Mouse (Mus musculus): ENCODE measurements around the gene Kirrel3.

Gene Kirrel3

DNA sequence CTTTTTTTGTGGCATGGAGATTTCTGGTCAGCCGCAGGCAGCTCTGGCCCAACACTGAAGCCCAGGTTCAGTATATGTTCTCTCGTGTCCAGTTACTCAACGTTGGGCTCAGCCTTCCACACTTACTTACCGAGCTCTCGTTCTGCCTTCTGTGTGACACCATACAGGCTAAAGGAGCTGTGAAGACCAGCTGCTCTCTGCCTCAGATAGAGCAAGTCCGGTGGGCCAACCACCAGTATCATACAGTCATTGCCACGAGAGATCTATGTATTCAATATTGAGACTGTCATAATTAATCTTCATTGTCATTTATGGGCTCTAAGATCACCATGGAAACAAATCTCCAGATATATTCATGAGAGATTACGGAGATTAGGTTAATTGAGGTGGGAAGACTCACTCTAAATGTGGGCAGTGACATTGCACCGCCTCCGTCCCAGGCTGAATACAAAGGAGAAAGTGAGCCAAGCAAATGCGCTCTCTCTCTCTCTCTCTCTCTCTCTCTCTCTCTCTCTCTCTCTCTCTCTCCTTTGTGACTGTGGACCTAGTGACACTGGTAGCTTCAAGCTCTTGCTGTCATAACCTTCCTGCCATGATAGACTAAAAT is 339.8 kb downstream of the Kirrel3 start:
- WGBS: 53% methylated on average over 11 of the region's 11 CpGs

DNA sequence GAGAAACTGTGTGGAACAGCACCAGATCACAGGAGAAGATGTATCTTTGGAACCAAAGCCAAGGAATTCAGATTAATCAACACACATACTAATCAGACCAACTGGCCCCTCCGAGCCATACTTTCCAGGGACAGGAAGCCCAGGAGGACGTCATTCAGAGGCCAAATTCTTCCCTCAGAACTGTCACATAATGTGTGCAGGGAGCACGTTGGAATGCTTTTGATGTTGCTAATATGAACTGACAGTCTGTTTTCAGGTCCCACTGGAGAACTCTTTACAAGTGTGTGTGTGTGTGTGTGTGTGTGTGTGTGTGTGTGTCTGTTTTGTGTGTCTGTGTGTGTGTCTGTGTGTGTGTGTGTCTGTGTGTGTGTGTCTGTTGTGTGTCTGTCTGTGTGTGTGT is 345.0 kb downstream of the Kirrel3 start:
- 59% methylated on average over 3 of the region's 3 CpGs for WGBS

- WGBS: 58% methylated on average over 2 of the region's 2 CpGs
Measured at GRCm38 (mm10) chr9:34836801-34837200, 351.1 kb downstream of the Kirrel3 start.

DNA sequence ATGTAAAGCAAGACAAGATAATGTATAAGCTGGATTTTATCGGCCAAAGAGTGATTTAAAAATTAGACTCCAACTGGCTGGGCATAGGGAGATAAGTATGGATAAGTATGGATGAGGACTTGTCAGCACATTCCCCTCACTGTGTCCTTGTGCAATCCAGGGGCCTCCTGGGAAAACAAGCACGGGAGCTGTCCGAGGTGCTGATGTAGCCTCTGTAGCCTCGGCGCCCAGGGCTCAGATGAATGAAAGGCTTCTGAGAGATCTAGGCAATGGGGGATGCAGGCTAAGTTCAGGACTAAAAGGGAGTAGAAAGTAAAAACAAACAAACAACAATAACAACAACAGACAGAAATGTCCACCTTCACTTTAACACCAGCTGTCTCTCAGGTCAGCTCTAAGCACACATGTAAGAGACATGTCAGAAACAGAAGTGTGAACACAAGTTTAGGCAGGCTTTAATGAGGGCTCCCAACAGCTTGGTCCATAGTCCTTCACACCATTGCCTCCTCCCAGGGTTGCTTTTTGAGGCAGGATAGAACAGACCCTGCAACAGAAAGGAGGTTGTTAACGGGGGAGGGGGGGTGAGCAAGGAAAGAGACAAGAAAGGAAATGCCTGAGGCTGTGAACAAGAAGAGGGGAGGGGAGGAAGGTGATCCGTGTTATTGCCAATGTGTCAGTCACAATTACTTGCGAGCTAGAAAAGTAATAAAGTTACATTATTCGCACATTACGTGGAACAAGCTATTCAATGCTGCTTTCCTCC is 352.2 kb downstream of the Kirrel3 start:
- WGBS: 65% methylated on average over 10 of the region's 10 CpGs

DNA sequence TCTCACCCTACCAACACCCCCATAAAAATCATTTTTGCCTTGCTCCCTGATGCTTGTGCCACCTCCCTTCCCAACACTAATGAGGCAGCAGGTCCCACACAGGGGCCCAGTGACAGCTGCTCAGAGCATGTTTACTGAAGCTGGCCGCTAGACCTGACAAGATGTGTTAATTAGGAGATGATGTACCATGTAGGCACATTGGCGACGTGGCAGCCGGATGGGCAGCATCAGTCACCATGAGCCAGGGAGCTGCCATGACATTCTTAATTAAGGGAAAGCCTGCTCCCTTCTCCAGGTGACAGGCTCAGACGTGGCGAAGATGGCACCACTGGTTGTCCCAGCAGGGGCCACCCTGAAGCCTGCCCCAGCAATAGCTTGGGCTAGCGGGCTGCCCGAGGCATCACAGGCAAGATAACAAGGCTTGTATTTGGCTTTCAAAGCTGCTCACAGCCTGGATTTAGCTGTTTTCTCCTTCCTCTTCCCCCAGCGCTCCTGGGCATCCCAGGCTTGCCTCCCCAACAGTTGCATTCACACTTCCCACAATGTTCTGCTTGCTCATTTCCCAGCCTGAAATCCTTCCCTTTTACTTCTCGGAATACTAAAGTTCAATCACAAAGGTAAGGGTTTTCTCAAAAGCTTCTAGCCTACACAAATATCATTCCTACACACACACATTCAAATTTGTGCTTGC is 357.7 kb downstream of the Kirrel3 start:
- WGBS: 58% methylated on average over 10 of the region's 10 CpGs

DNA sequence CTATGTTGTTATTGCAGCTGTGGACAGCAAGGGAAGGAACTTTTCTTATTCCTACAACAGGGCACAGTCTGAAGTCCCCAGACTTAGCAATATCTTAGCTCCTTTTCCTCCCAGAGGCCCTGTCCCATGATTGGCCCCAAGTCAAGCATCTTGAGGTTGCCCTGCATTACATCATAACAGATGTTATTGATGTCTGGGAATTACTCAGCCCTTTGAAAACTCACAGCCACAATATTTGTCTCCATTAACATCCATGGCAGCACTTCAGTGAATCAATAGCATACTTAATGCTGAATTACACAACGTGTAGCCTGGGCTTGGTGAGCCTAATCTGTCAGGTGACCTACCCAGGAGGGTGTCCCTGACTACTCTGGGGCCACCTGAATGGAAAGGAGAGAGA is 360.7 kb downstream of the Kirrel3 start:
- WGBS: 42% methylated on average over 1 of the region's 1 CpGs

DNA sequence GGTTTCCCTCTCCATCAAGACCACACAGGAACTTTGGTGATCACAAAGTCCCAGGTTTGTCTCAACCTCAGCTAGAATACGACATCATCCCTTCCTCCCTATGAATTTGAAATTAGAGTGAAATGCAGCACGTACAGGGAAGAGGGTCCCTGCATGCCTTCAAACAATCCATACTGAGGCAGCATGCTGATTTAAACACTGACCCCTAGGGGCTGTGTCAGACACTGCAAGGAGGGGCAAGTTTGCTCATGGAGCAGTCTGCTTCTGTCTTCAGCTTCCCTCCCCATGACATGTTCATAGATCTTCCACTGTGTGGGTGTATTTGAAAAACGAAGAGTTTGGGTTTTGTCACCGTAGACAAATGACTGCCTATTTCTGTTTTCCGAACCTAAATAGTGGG is 362.0 kb downstream of the Kirrel3 start:
- WGBS: 54% methylated on average over 5 of the region's 5 CpGs

GRCm38 (mm10) chr9:34851136-34851535 is 365.4 kb downstream of the Kirrel3 start:
- WGBS: 88% methylated on average over 4 of the region's 4 CpGs

DNA sequence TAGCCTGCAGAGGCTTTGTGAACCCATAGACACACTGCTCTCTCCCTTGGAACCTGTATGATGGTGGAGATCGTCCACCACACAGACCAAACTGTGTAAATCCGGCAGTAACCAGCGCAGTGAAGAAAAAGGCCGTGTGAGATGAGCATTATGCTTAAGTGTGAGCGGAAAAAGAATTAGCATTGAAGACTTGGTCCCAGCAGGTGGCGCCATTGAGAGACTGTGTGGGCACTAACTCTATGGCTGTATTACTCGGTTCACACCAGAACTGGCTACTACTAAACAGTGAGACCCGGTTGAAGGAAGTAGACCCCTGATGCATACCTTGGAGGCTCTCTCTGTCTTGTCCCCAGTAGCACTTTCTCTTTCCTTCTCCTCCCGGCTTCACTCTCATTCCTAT is 371.9 kb downstream of the Kirrel3 start:
- 71% methylated on average over 9 of the region's 9 CpGs for WGBS

DNA sequence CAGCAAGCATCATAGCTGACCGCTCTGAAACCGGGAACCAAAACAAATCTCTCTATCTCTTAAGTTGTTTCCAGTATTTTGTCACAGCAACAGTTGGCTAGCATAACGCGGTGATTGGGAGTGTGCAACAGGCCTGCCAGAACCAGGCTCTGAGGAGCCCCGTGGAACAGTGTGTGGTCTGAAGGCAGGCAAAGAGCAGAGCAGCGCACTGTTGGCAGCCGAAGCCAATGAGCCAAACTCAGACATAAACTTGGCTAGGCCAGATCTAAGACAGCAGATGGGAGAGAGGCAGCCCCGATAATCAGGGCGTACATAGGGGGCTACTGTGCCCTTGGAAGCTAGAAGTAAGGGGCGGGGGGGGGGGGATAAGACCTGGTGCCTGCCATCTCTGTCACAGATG is 372.4 kb downstream of the Kirrel3 start:
- WGBS: 77% methylated on average over 10 of the region's 10 CpGs

- WGBS: 53% methylated on average over 4 of the region's 4 CpGs
Measured at GRCm38 (mm10) chr9:34860934-34861333, 375.2 kb downstream of the Kirrel3 start.

DNA sequence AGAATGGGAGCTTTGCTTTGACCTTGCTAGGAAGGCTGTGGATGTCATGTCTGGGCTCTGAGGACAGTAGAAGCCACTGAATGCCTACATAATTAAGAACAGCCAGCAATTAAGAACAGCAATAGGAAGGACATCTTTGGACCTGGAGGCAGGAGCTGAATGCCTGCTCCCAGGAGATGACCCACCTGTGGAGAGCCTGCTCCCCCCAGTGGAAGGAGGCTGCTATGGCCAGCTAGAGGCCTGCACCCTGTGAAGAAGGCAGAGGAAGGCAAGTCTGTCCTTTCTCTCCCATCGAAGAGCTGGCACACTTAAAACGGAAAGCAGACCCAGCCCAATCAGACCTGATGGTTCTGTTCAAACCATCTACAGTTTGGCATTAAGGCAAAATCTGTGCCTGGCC is 376.1 kb downstream of the Kirrel3 start:
- 61% methylated on average over 2 of the region's 2 CpGs for WGBS

DNA sequence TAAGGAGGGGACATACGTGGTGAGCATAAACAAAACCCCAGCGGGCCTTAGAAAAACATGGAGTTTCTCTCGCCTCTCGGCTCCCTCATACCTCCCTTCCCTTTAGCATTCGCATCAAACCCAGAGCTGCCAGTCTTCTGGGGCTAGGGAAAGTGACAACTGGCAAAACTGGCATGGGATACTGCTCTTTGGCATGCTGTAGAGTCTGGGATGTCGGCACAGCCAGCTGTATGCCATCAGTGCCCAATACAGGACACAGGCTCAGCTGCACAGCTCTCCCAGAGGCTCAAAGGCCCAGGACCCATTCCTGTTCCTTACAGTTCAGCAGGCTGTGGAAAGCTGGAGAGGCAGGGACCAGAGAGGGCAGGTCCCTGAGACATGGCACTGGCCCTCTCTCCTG is 379.9 kb downstream of the Kirrel3 start:
- WGBS: 85% methylated on average over 6 of the region's 6 CpGs

DNA sequence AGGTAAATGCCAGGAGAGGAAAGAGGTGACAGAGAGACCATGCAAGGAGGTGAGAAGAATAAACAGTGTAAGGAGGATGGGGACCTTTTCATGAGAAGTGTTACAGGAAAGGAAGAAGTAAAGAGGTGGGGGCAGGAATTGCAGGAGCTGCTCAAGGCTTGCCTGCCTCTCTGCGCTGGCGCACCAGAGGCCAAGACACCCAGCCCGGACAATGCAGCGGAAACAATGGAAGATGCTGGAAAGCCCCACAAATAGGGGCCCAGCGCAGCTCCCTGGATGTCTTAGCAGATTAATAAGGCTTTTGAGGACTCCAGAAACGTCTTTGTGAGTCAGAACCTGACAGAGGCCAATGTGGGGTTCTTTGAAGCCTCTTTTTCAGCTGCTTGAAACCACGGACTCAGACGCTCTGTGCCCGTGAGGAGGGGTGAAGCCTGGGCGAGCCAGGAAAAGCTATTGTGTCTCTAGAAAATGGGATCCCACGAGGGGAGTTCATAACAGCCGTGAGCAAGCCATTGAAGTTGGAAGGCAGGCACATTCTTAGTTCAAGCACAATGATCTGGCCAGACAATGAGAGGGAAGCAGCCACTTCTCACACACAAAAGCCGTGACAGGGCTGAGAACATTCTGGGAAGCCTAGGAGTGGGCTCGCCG is 385.7 kb downstream of the Kirrel3 start:
- WGBS: 64% methylated on average over 15 of the region's 15 CpGs

DNA sequence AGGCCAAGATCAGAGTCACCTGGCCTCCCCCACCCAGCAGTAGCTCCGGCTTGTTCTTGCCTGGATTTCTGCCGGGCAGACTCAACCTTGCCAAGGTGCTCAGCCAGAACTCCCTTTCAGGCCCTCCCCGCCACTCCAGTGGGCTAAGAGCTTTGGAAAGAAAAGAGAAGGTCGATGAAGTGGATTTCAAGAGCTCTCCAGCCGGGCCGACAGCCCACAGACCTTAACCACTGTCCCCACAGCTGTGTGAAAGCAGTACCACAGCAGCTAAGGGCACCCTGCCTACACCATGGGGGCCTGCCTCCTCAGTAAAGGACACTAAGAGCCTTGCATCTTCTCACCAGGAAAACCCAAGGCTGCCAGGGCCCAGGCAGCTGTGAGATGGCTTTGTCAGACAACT is 389.5 kb downstream of the Kirrel3 start:
- 76% methylated on average over 6 of the region's 6 CpGs for WGBS

DNA sequence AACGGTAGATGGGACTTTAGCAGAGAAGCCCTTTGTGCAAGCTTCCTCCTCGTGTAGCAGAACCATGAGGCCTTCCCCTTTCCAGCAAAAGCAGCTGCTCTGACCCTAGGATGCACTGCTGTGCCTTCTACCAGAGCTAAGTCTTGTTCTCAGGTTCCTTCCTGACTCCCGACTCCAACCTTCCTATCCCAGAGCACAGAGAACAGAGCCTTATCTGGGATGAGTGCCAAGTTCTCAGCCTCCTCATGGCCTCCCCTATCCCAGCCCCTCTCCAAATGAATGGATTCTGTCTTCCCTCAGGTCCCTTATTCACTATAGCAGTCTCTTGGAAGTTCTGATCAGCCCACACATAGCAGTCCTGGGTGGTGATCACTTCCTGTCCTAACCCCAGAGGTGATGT is 391.5 kb downstream of the Kirrel3 start:
- WGBS: 61% methylated on average over 3 of the region's 3 CpGs

- WGBS: 74% methylated on average over 3 of the region's 3 CpGs
Measured at GRCm38 (mm10) chr9:34877799-34878198, 392.1 kb downstream of the Kirrel3 start.

GRCm38 (mm10) chr9:34881750-34882149 is 396.1 kb downstream of the Kirrel3 start:
- WGBS: 34% methylated on average over 5 of the region's 5 CpGs

GRCm38 (mm10) chr9:34882211-34882610 is 396.5 kb downstream of the Kirrel3 start:
- 51% methylated on average over 2 of the region's 2 CpGs for WGBS

DNA sequence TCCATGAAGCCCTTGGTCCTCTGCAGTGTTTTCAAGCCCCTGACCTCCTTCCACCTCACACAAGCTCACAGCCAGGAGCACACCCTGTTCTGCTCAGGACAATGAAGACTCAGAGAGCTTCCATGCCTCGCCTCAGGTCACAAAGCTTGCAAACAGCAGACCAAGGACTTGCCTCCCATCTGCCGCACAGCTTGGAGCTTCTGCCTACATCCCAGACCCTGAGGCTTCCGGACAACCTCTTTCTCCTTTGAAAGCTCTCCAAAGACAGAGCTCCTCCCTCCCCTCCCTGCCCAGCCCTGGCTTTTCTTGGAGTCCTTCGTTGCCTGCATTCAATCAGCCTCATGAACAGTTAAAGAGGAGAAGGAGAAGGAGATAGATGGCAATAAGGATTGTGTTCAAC is 397.4 kb downstream of the Kirrel3 start:
- 49% methylated on average over 4 of the region's 4 CpGs for WGBS

GRCm38 (mm10) chr9:34884325-34884724 is 398.6 kb downstream of the Kirrel3 start:
- 61% methylated on average over 3 of the region's 3 CpGs for WGBS

GRCm38 (mm10) chr9:34884942-34885341 is 399.2 kb downstream of the Kirrel3 start:
- 62% methylated on average over 3 of the region's 3 CpGs for WGBS

All from cerebral cortex, adult 2 months (tissue).